Mouse (Mus musculus): ENCODE measurements around the gene Ensa. TPM values are rescaled to one million over a fixed set of nuclear protein-coding genes. Genes with fewer than 3 reads are reported as not detected.

The Ensa gene
- total and polyA plus RNA-seq, 3 experiments, result 17.4 to 77.7 (median 71.5) TPM

GRCm38 (mm10) chr3:95674812-95675211 lies 50.0 kb downstream of the Ensa start:
- peak overlapping the region; percentile 77 for H3K9ac ChIP-seq (ENCODE audit: low read depth, low read length)
- H3K4me1 ChIP-seq (ENCODE audit: control insufficient read depth, insufficient read depth, low read length), result peaks cover 45% of the 10 kb centered on the region
- H3K36me3 ChIP-seq (ENCODE audit: control insufficient read depth, insufficient read depth, low read length), result peaks cover 19% of the 10 kb centered on the region
- DNase-seq, result peak; percentile 64 to 73
- no peak for TF ChIP-seq CTCF (IDR thresholded peaks at IDR 0.05)
- no peak for TF ChIP-seq POLR2A (IDR thresholded peaks at IDR 0.05; ENCODE audit: insufficient read depth, low read depth, low read length)
- TF ChIP-seq EP300 (IDR thresholded peaks at IDR 0.05; ENCODE audit: insufficient read depth, low read depth, low read length), result peak; percentile 89
- no peaks in the 10 kb centered on the region for H3K27me3 ChIP-seq (ENCODE audit: control insufficient read depth, insufficient read depth, low read length)
- intact Hi-C loops (cut with DNase I), result loop anchor here (1.0 to 5.0 kb wide), 3 partner anchors 16 to 88 kb away; partner anchors contain the start of gene Golph3l
- peak overlapping the region; percentile 96 for H3K27ac ChIP-seq
- WGBS, result 2% methylated on average over 6 of the region's 6 CpGs
- H3K79me2 ChIP-seq (replicated peaks; ENCODE audit: control insufficient read depth, insufficient read depth, low read length), result peaks cover 4% of the 10 kb centered on the region; the same call in 1 of the 2 replicates
- H3K4me3 ChIP-seq, result peak overlapping the region; percentile 15

GRCm38 (mm10) chr3:95675301-95676092 lies 50.7 kb downstream of the Ensa start:
- H3K27ac ChIP-seq, result peak overlapping the region; percentile 96
- peaks cover 19% of the 10 kb centered on the region for H3K36me3 ChIP-seq (ENCODE audit: control insufficient read depth, insufficient read depth, low read length)
- WGBS, result 3% methylated on average over 8 of the region's 8 CpGs
- peak overlapping the region; percentile 15 for H3K4me3 ChIP-seq
- DNase-seq, result peak; percentile 87 to 92
- peak; percentile 71 for TF ChIP-seq POLR2A (IDR thresholded peaks at IDR 0.05; ENCODE audit: insufficient read depth, low read depth, low read length)
- peak; percentile 97 for TF ChIP-seq CTCF (IDR thresholded peaks at IDR 0.05)
- TF ChIP-seq EP300 (IDR thresholded peaks at IDR 0.05; ENCODE audit: insufficient read depth, low read depth, low read length), result peak; percentile 100
- peaks cover 4% of the 10 kb centered on the region; the same call in 1 of the 2 replicates for H3K79me2 ChIP-seq (replicated peaks; ENCODE audit: control insufficient read depth, insufficient read depth, low read length)
- H3K9ac ChIP-seq (ENCODE audit: low read depth, low read length), result peak overlapping the region; percentile 77
- H3K27me3 ChIP-seq (ENCODE audit: control insufficient read depth, insufficient read depth, low read length), result no peaks in the 10 kb centered on the region
- intact Hi-C loops (cut with DNase I), result loop anchor here (1.0 to 5.0 kb wide), 4 partner anchors 16 to 88 kb away; partner anchors contain the start of gene Golph3l
- H3K4me1 ChIP-seq (ENCODE audit: control insufficient read depth, insufficient read depth, low read length), result peaks cover 45% of the 10 kb centered on the region

GRCm38 (mm10) chr3:95676745-95677419 lies 52.1 kb downstream of the Ensa start:
- WGBS, result 43% methylated on average over 15 of the region's 15 CpGs
- H3K4me3 ChIP-seq, result no peak overlapping the region
- peak overlapping the region; percentile 50 for H3K9ac ChIP-seq (ENCODE audit: low read depth, low read length)
- intact Hi-C loops (cut with DNase I), result loop anchor here (1.0 to 5.0 kb wide), 2 partner anchors 45 to 90 kb away; partner anchors contain the start of gene Golph3l
- peak overlapping the region; percentile 96 for H3K27ac ChIP-seq
- peak; percentile 81; the same call in 1 of the 2 replicates for TF ChIP-seq EP300 (IDR thresholded peaks at IDR 0.05; ENCODE audit: insufficient read depth, low read depth, low read length)
- TF ChIP-seq POLR2A (IDR thresholded peaks at IDR 0.05; ENCODE audit: insufficient read depth, low read depth, low read length), result no peak; the same call in 1 of the 2 replicates
- peak; percentile 95 for TF ChIP-seq CTCF (IDR thresholded peaks at IDR 0.05)
- 0 out of 2 replicates have a peak, but pooled peaks cover 2% of the 10 kb centered on the region for H3K79me2 ChIP-seq (replicated peaks; ENCODE audit: control insufficient read depth, insufficient read depth, low read length)
- peaks cover 19% of the 10 kb centered on the region for H3K36me3 ChIP-seq (ENCODE audit: control insufficient read depth, insufficient read depth, low read length)
- H3K27me3 ChIP-seq (ENCODE audit: control insufficient read depth, insufficient read depth, low read length), result no peaks in the 10 kb centered on the region
- peaks cover 41% of the 10 kb centered on the region for H3K4me1 ChIP-seq (ENCODE audit: control insufficient read depth, insufficient read depth, low read length)
- peak; percentile 85 for DNase-seq

GRCm38 (mm10) chr3:95677420-95678090 lies 52.8 kb downstream of the Ensa start:
- Histone ChIP-seq H3K4me3 (no peak overlapping the region), H3K79me2 (replicated peaks; ENCODE audit: control insufficient read depth, insufficient read depth, low read length) (no peaks in the 10 kb centered on the region), H3K36me3 (ENCODE audit: control insufficient read depth, insufficient read depth, low read length) (peaks cover 15% of the 10 kb centered on the region), H3K4me1 (ENCODE audit: control insufficient read depth, insufficient read depth, low read length) (peaks cover 34% of the 10 kb centered on the region), H3K27me3 (ENCODE audit: control insufficient read depth, insufficient read depth, low read length) (no peaks in the 10 kb centered on the region), H3K9ac (ENCODE audit: low read depth, low read length) (peak overlapping the region; percentile 27), H3K27ac (peak overlapping the region; percentile 96)
- intact Hi-C loops (cut with DNase I), result loop anchor here (5.0 kb wide), 1 partner anchor 90 kb away; the partner anchor contains the start of gene Golph3l
- WGBS, result 59% methylated on average over 19 of the region's 19 CpGs
- no peak for TF ChIP-seq EP300 (IDR thresholded peaks at IDR 0.05; ENCODE audit: insufficient read depth, low read depth, low read length)
- TF ChIP-seq POLR2A (IDR thresholded peaks at IDR 0.05; ENCODE audit: insufficient read depth, low read depth, low read length), result no peak
- no peak for TF ChIP-seq CTCF (IDR thresholded peaks at IDR 0.05)
- no peak for DNase-seq

GRCm38 (mm10) chr3:95679551-95679950 lies 54.8 kb downstream of the Ensa start:
- Histone ChIP-seq H3K27ac (no peak overlapping the region), H3K4me1 (ENCODE audit: control insufficient read depth, insufficient read depth, low read length) (peaks cover 22% of the 10 kb centered on the region), H3K9ac (ENCODE audit: low read depth, low read length) (no peak overlapping the region), H3K27me3 (ENCODE audit: control insufficient read depth, insufficient read depth, low read length) (no peaks in the 10 kb centered on the region), H3K79me2 (replicated peaks; ENCODE audit: control insufficient read depth, insufficient read depth, low read length) (no peaks in the 10 kb centered on the region), H3K4me3 (no peak overlapping the region), H3K36me3 (ENCODE audit: control insufficient read depth, insufficient read depth, low read length) (peaks cover 8% of the 10 kb centered on the region)
- intact Hi-C loops (cut with DNase I), result loop anchor here (5.0 kb wide), 1 partner anchor 92 kb away; the partner anchor contains the start of gene Golph3l
- DNase-seq, result no peak
- TF ChIP-seq CTCF (IDR thresholded peaks at IDR 0.05) (no peak), POLR2A (IDR thresholded peaks at IDR 0.05; ENCODE audit: insufficient read depth, low read depth, low read length) (no peak), EP300 (IDR thresholded peaks at IDR 0.05; ENCODE audit: insufficient read depth, low read depth, low read length) (no peak)
- WGBS, result 92% methylated on average over 8 of the region's 8 CpGs

Data from heart, adult 2 months (tissue).